Mouse (Mus musculus): ENCODE measurements around the gene Map2k2. TPM values are rescaled to one million over a fixed set of nuclear protein-coding genes. Genes with fewer than 3 reads are reported as not detected.
"Not testable (repeated sequence)": the region's sequence is repeated elsewhere in the genome, so short reads cannot be mapped to it uniquely, and the experiment has no call there.

Map2k2 gene
- 297 and 309 TPM in 2 replicates for total RNA-seq (2014; rRNA removed)
- 196 and 204 TPM in 2 replicates for polyA plus RNA-seq (2015; fragmentation: Nextera tagmentation; extraction: Ambion mirVana)

- ATAC-seq (peak; percentile 95), DNase-seq (ENCODE audit: low spot score) (peak; percentile 98)
- H3K4me2 ChIP-seq (ENCODE audit: low read depth, low read length) = peak within 1 kb of the TSS; percentile 75
- H3K27me3 ChIP-seq (ENCODE audit: insufficient read depth, low read length) = no peaks in the 10 kb centered on the region
- H3K27ac ChIP-seq = peak within 1 kb of the TSS; percentile 99
- H3K4me3 ChIP-seq (ENCODE audit: low read length) = peak within 1 kb of the TSS; percentile 95
- H3K4me1 ChIP-seq (ENCODE audit: insufficient read depth, low read length) = peaks cover 14% of the 10 kb centered on the region
- H3K9me3 ChIP-seq (ENCODE audit: low read length) = no peaks in the 10 kb centered on the region
- no peak for TF ChIP-seq CTCF (IDR thresholded peaks at IDR 0.05; ENCODE audit: low read depth)
- peak within 1 kb of the TSS; percentile 95 for H3K9ac ChIP-seq (replicated peaks; ENCODE audit: low read length)
- H3K36me3 ChIP-seq (ENCODE audit: insufficient read depth, low read length) = peaks cover 18% of the 10 kb centered on the region
- under 1% methylated on average over 56 of the region's 56 CpGs for WGBS
These were observed at the start of gene Map2k2 for GRCm38 (mm10) chr10:81105565-81106112. Gene Map2k2, plus strand, starts transcription at chr10:81105915.

DNA sequence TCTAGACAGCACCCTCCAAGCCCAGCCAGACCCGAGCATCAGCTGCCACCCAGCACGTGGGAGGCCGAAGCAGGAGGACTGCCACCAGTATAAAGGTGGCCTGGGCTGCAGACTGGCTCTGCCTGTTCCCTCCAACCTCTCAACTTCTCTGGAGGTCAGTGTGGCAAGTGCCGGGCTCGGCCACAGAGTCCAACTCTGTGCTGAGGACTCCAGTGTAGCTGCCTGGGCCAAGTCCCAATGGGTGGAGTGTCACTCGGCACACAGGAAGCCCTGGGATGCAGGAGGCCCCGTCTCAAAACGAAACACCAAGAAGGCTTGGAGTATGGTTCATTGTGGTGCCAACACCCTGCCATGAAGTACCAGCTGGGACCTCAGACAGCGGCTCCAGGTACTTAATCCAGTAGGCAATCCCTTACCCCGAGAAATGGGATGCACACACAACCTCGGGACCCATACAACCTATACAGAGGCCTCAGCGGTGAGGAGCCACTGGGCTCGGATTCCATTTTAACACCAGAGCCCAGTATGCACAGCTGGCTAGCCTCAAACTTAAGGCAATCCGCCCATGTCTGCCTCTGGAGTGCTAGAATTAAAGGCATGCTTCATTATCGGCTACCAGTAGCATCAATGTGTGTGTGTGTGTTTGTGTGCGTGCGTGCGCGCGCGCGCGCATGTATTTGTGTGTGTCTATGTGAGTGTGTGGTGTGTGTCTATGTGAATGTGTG, 48.1 kb upstream of the Map2k2 start:
- Histone ChIP-seq H3K9ac (replicated peaks; ENCODE audit: low read length) (peak overlapping the region; percentile 5; the same call in 1 of the 2 replicates), H3K4me1 (ENCODE audit: insufficient read depth, low read length) (peaks cover 9% of the 10 kb centered on the region)
- no peak for ATAC-seq

GRCm38 (mm10) chr10:81058896-81059295, 46.8 kb upstream of the Map2k2 start:
- Histone ChIP-seq H3K4me2 (ENCODE audit: low read depth, low read length) (peak overlapping the region; percentile 76), H3K36me3 (ENCODE audit: insufficient read depth, low read length) (no peaks in the 10 kb centered on the region), H3K9me3 (ENCODE audit: low read length) (no peaks in the 10 kb centered on the region), H3K4me1 (ENCODE audit: insufficient read depth, low read length) (peaks cover 9% of the 10 kb centered on the region), H3K27ac (no peak overlapping the region), H3K4me3 (ENCODE audit: low read length) (peak overlapping the region; percentile 79; the same call in 1 of the 2 replicates), H3K9ac (replicated peaks; ENCODE audit: low read length) (peak overlapping the region; percentile 74; the same call in 1 of the 2 replicates), H3K27me3 (ENCODE audit: insufficient read depth, low read length) (no peaks in the 10 kb centered on the region)
- DNase-seq (ENCODE audit: low spot score) (no peak), ATAC-seq (no peak)
- no peak for TF ChIP-seq CTCF (IDR thresholded peaks at IDR 0.05; ENCODE audit: low read depth)
- 84% methylated on average over 6 of the region's 6 CpGs for WGBS

More for the DNA sequence above, 48.1 kb upstream of the Map2k2 start:
- Histone ChIP-seq H3K36me3 (ENCODE audit: insufficient read depth, low read length) (no peaks in the 10 kb centered on the region), H3K4me3 (ENCODE audit: low read length) (no peak overlapping the region), H3K4me2 (ENCODE audit: low read depth, low read length) (no peak overlapping the region), H3K27ac (no peak overlapping the region), H3K9me3 (ENCODE audit: low read length) (no peaks in the 10 kb centered on the region), H3K27me3 (ENCODE audit: insufficient read depth, low read length) (no peaks in the 10 kb centered on the region)
- WGBS = 92% methylated on average over 23 of the region's 23 CpGs
- no peak for DNase-seq (ENCODE audit: low spot score)
- TF ChIP-seq CTCF (IDR thresholded peaks at IDR 0.05; ENCODE audit: low read depth) = no peak

DNA sequence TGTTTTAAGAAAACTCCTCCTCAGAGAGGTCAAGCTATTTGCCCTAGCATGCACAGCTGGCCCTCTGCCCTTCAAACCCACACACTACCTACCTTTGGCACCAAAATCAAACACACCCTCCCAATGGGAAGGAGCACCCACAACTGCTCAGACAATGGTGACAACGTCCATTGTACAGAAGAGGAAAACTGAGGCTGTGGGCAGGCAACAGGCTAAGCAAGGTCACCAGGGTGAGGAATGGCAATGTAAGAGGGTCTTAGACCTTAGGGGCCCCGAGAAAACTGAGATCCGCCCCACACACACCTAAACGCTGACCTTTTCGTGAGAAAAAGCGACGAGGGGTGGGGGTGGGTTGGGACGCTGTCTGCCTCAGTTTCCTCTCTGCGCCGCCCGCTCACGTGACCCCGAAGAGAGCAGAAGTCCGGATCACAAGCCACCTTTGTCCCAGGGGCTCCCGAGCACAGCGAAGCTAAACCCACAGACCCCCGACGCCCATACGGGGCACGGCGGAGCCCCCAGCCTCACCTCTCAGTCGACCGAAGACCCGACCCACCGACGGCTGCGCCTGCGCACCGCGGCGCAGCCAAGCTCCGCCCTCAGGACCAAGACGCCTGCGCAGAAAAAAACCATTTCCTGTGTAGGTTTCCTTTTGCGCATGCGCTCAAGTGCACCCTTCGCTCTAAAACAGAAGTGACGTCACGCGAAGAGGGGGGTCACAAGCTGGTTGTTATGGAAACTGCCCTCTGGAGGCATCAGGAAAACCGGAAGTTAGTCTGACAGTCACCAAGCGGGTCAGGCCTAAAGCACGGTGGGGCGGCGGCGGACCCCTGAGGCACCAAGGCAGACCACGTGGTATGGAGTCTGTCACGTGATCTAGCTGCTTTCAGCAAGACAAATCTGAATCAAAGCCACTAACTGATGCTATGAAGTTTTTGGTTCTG, 45.8 kb upstream of the Map2k2 start, which contains the start of gene Sgta:
Gene Sgta (minus strand): TSS at position 579 of the 941 bp plus-strand sequence.
- ATAC-seq = peak; percentile 96
- Histone ChIP-seq H3K9me3 (ENCODE audit: low read length) (no peaks in the 10 kb centered on the region), H3K27ac (peak within 1 kb of the TSS; percentile 64; the same call in 1 of the 2 replicates), H3K4me2 (ENCODE audit: low read depth, low read length) (peak within 1 kb of the TSS; percentile 76), H3K36me3 (ENCODE audit: insufficient read depth, low read length) (no peaks in the 10 kb centered on the region), H3K4me1 (ENCODE audit: insufficient read depth, low read length) (peaks cover 9% of the 10 kb centered on the region), H3K4me3 (ENCODE audit: low read length) (peak within 1 kb of the TSS; percentile 79), H3K27me3 (ENCODE audit: insufficient read depth, low read length) (no peaks in the 10 kb centered on the region), H3K9ac (replicated peaks; ENCODE audit: low read length) (peak within 1 kb of the TSS; percentile 74)
- DNase-seq (ENCODE audit: low spot score) = peak; percentile 100
- under 1% methylated on average over 48 of the region's 48 CpGs for WGBS
- TF ChIP-seq CTCF (IDR thresholded peaks at IDR 0.05; ENCODE audit: low read depth) = no peak

DNA sequence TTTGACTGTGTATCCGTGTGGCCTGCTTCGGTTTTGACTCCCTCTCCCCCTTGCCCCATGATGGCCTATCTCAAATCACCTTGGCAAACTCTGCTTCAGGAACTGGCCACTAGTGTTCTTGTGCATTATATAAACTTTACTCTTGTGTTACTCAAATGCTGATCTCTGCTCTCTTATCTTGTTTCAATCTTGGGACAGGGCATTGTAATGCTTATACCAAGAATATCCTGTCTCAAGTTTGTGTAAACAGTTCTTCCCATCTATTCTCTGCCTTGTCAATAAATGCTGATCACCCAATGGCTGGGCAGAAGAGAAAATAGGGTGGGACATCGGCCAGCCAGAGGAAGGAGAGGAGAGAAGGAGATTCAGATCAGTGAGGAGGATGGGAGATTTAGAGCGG, 43.0 kb upstream of the Map2k2 start:
- no peaks in the 10 kb centered on the region for H3K36me3 ChIP-seq (ENCODE audit: insufficient read depth, low read length)
- 61% methylated on average over 4 of the region's 4 CpGs for WGBS
- no peaks in the 10 kb centered on the region for H3K27me3 ChIP-seq (ENCODE audit: insufficient read depth, low read length)
- H3K27ac ChIP-seq = no peak overlapping the region
- no peak overlapping the region for H3K9ac ChIP-seq (replicated peaks; ENCODE audit: low read length)
- peaks cover 9% of the 10 kb centered on the region for H3K4me1 ChIP-seq (ENCODE audit: insufficient read depth, low read length)
- H3K9me3 ChIP-seq (ENCODE audit: low read length) = no peaks in the 10 kb centered on the region
- ATAC-seq (no peak), DNase-seq (ENCODE audit: low spot score) (no peak)
- no peak overlapping the region for H3K4me3 ChIP-seq (ENCODE audit: low read length)
- H3K4me2 ChIP-seq (ENCODE audit: low read depth, low read length) = no peak overlapping the region
- no peak for TF ChIP-seq CTCF (IDR thresholded peaks at IDR 0.05; ENCODE audit: low read depth)

GRCm38 (mm10) chr10:81064519-81064918, 41.2 kb upstream of the Map2k2 start:
- not testable (repeated sequence) for H3K4me2 ChIP-seq (ENCODE audit: low read depth, low read length); H3K27me3 ChIP-seq (ENCODE audit: insufficient read depth, low read length); ATAC-seq; H3K27ac ChIP-seq; H3K9me3 ChIP-seq (ENCODE audit: low read length); DNase-seq (ENCODE audit: low spot score); H3K36me3 ChIP-seq (ENCODE audit: insufficient read depth, low read length); H3K4me1 ChIP-seq (ENCODE audit: insufficient read depth, low read length); H3K9ac ChIP-seq (replicated peaks; ENCODE audit: low read length); H3K4me3 ChIP-seq (ENCODE audit: low read length)
- 84% methylated on average over 8 of the region's 8 CpGs for WGBS

All from hindbrain, postnatal 0 days (tissue).